10 mouse cellular contexts compared by ENCODE assay signal in the genomic region with DNA sequence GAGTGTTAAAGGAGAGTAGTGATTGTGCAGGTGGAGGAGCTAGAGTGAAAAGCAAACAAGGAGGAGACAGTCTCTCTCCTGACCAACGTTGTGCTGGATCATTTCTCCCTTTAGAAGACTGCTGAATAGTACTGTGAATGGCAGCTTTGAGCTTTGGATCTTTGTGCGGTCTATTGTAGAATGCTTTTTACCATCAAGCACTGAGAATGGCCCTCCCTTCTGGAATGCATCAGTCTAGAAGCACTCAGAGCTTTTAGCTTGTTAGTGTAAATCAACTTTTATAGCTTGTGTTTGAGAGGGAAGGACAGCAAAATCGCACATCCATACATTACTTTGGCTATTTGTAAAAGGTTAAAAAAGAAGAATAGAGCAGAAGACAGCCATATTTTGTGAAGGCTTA.
"Had no signal": no experiment of that assay in that cellular context is flagged by ENCODE, and none has a peak within 500 bp of the region (broad histone marks: within the 10 kb centered on the region; RNA-seq: fewer than 3 reads in every experiment).

No protein-coding gene starts in this region.

- ATAC-seq: liver, postnatal 0 days; midbrain, embryonic 13.5 days had no signal

- H3K27me3 ChIP-seq: limb, embryonic 12.5 days; liver, embryonic 13.5 days; lung, embryonic 15.5 days; midbrain, embryonic 13.5 days had no signal

- H3K4me3 ChIP-seq: layer of hippocampus, adult 2 months; limb, embryonic 12.5 days; liver, embryonic 13.5 days; lung, embryonic 15.5 days; midbrain, embryonic 13.5 days had no signal

- H3K9ac ChIP-seq: limb, embryonic 12.5 days; liver, embryonic 13.5 days; liver, postnatal 0 days; lung, embryonic 15.5 days; midbrain, embryonic 13.5 days had no signal

- DNase-seq: kidney, adult 8-10 months; liver; liver, embryonic 13.5 days; liver, postnatal 0 days; thymus, postnatal 14 days had no signal

- H3K27ac ChIP-seq: layer of hippocampus, adult 2 months; limb, embryonic 12.5 days; liver, embryonic 13.5 days; lung, embryonic 15.5 days; midbrain, embryonic 13.5 days; stomach, postnatal 0 days had no signal

- H3K4me1 ChIP-seq: limb, embryonic 12.5 days; liver, embryonic 13.5 days; lung, embryonic 15.5 days; midbrain, embryonic 13.5 days had no signal

- H3K36me3 ChIP-seq: limb, embryonic 12.5 days; liver, embryonic 13.5 days; lung, embryonic 15.5 days; midbrain, embryonic 13.5 days had no signal

- H3K4me2 ChIP-seq: limb, embryonic 12.5 days; liver, embryonic 13.5 days; lung, embryonic 15.5 days; midbrain, embryonic 13.5 days had no signal

- H3K9me3 ChIP-seq: limb, embryonic 12.5 days; liver, embryonic 13.5 days; lung, embryonic 15.5 days; midbrain, embryonic 13.5 days had no signal
